Mouse (Mus musculus): ENCODE results near the gene Atl1.

Atl1 gene

DNA sequence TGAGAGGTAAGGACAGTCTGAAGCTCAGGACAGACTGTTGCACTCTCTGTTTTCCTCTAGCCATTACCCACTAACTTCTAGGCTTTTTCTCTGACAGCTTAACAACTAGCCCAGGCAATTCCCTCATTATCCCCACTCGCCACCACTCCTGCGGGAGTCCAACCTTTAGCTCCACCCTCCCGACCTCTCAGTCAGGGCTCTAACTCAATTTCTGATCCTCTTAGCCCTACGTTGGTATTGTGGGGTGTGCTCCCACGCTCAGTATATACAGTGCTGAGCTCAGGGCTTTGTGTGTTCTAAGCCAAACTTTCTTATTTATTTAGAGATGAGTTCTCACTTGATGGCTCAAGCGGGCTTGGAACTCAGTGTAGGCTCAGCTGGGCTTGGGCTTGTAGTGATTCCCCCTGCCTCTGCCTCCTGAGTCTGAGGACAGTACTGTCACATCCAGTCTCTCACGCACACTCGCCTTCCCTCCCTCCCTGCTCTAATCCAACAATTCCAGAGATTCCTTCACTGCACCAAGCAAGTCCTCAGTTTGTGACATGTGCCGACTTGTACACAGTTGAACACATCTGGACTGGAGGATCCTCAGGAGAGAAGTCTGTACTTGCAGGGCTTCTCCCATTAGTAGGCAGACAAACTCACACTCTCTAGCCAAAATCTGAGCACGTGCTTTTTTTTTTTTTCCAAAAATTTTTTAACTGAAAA is 11.1 kb upstream of the Atl1 start:
- DNase-seq (ENCODE audit: extremely low read depth, insufficient read length, low spot score) = no peak

DNA sequence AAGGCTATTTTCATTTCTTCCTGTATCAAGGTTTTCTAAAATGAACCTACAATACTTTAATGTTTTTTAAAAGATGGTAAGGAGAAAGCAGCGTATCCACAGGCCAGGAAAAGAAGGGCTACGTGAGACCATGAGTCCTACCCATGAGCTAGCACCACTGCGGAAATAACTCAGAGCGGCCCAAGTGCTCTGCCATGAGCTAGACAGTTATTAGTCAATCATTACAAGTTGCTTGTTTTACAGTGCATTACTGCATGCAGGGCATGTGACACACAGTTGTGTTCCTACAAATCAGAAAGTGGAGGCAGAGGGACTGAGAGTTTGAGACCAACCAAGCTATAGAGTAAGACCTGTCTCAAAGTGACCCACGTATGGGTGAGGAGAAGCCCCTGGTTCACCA is 8.4 kb upstream of the Atl1 start:
- DNase-seq (ENCODE audit: extremely low read depth, insufficient read length, low spot score) = no peak

DNA sequence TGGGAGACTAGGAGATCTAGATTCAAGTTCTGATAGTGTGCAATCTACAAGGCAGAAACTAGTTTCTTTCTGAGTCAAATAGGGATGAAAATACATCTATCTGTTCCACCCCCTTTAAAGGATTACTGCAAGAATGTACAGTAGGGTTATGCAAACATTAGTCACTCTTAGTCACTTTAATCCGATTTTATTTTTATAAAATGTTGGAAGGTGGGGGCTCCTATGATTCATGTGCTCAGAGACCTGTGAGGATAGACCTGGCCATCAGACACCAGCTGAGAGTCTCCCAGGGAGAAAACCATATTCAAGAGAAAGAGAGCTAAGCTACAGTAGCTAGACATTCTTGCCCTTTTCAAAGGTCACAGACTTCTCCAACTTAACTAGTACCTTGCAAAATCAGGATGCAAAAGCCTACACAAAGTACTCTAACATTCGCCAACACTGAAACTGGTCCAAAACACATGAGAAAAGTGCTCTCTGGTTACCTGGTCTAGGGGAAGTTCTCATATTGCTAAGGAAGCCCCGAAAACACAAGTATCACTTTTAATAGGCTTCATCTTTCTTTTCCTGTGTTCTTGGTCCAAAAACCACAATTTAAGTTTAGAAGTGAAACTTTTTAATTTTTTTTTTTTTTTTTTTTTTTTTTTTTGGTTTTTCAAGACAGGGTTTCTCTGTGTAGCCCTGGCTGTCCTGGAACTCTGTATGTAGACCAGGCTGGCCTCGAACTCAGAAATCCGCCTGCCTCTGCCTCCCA is 7.1 kb upstream of the Atl1 start:
- peak; percentile 43 for DNase-seq (ENCODE audit: extremely low read depth, insufficient read length, low spot score)

DNA sequence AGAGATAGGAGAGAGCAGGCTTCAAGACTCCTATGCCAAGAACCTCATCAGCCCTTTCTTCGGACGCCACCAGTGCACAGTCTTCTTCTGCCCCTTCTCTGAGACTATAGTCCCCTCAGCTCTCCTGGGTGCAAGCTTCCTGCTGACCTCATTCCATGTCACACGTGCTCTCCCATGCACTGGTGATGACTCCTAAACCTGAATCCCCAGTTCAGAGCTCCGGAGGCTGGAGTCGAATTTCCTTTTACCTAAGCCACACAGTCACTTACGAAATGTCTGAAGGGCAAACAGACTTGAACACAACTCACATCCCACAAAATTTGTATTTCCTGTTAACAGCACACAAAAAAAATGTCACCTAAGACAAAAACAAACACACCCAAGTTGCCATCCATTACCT is 4.6 kb upstream of the Atl1 start:
- DNase-seq (ENCODE audit: extremely low read depth, insufficient read length, low spot score) = no peak

GRCm38 (mm10) chr12:69888345-69888744 is 4.1 kb upstream of the Atl1 start:
- no peak for DNase-seq (ENCODE audit: extremely low read depth, insufficient read length, low spot score)

DNA sequence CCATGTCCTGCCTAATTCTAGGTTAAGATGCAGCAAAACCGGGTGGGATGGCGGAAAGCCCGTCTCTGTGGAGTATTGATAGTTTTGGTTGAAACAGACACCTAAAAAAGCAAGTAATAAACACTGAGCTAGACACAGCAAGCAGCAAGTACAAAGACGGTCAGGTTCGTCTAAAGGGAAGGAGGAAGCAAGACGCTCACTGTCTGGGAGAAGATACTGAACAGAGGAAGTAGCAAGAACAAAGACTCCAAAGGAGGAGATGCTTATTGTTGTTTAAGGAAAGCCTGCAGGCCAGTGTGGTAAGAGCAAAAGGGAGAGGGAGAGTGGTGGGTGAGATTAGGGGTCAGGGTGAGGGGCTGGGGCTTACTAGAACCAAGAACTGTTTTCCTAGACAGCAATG is 2.4 kb upstream of the Atl1 start:
- DNase-seq (ENCODE audit: extremely low read depth, insufficient read length, low spot score) = no peak

DNA sequence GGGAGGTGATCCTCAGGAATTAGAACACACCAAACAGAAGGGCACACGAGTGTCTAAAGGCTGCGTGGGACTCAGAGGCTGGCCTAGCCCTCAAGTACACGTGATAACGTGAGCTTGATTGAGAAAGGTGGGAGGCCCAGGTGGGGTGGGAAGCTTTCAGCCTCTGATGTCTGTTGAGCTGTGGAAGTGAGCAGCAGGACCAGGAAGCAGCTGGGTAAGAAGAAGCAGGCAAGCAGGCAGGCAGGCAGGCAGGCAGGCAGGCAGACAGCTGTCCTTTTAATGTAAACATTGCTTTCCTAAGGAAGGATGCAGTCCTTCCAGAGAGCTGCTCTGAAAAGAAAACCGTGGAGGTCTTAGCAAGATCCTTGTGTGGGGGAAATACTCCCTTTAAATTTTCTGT is 1.9 kb upstream of the Atl1 start:
- DNase-seq (ENCODE audit: extremely low read depth, insufficient read length, low spot score) = no peak

DNA sequence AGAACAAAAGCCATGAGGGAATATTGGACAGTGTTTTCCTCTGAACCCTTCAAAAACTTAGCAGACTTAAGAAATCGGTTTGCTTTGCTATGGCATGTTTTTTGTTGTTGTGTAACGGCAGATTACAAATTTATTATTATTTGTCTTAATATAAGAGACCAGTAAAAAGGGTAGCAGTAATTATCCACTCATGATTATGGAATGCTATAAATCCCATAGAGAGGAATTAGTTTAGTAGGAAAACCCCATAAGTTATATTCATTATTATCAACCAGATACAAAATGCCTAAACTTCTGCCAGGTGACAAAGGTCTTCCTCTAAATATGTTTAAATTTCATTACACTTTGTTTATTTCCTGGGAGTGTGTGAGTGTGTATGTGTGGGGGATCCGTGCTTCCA is 693 bp upstream of the Atl1 start:
- DNase-seq (ENCODE audit: extremely low read depth, insufficient read length, low spot score) = no peak

DNA sequence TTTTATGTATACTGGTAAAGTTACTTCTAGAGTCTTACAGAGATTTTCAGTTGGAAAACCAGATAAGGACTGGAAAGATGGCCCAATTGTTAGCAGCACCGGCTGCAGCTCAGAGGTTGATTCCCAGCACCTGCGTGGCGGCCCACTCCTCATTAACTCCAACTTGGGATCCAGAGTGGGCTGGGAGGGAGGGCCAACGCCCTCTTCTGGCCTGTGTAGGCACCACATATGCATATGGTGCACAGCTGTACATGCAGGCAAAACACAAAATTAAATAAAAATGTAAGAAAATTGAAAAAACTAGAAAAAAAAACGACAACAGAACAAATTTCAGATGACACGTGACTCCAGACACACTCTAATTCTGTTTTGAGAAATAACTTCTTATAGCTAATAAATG is 1.5 kb downstream of the Atl1 start:
- DNase-seq (ENCODE audit: extremely low read depth, insufficient read length, low spot score) = peak; percentile 26

DNA sequence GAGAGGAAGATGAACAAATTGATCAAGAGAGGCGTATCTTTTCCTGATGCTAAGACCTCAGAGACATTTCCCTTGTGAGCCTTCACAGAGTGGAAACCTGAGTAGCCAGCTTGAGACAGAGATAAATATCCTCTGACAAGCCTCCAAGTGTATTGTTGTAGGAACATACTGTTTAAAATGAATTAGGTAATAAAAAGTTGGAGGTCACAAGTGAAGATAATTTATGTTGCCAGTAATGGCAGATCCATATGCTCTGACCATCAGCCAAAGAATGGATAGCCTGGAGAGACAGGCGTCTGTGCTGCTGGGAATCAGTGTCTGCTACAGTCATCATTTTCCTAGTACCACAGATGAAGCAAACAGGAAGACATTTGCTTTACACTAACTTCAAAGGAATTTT is 2.6 kb downstream of the Atl1 start:
- DNase-seq (ENCODE audit: extremely low read depth, insufficient read length, low spot score) = no peak

- no peak for DNase-seq (ENCODE audit: extremely low read depth, insufficient read length, low spot score)
Observed at GRCm38 (mm10) chr12:69898119-69898518, 5.7 kb downstream of the Atl1 start.

- no peak for DNase-seq (ENCODE audit: extremely low read depth, insufficient read length, low spot score)
Observed at GRCm38 (mm10) chr12:69904991-69905390, 12.6 kb downstream of the Atl1 start.

GRCm38 (mm10) chr12:69907667-69908510 is 15.5 kb downstream of the Atl1 start:
- no peak for DNase-seq (ENCODE audit: extremely low read depth, insufficient read length, low spot score)

- DNase-seq (ENCODE audit: extremely low read depth, insufficient read length, low spot score) = no peak
Observed at GRCm38 (mm10) chr12:69908511-69908900, 16.1 kb downstream of the Atl1 start.

- DNase-seq (ENCODE audit: extremely low read depth, insufficient read length, low spot score) = no peak
Observed at GRCm38 (mm10) chr12:69911906-69912305, 19.5 kb downstream of the Atl1 start.

- no peak for DNase-seq (ENCODE audit: extremely low read depth, insufficient read length, low spot score)
Observed at GRCm38 (mm10) chr12:69912737-69913136, 20.3 kb downstream of the Atl1 start.

- DNase-seq (ENCODE audit: extremely low read depth, insufficient read length, low spot score) = no peak
Observed at GRCm38 (mm10) chr12:69917870-69918269, 25.5 kb downstream of the Atl1 start.

GRCm38 (mm10) chr12:69922099-69922498 is 29.7 kb downstream of the Atl1 start:
- DNase-seq (ENCODE audit: extremely low read depth, insufficient read length, low spot score) = no peak

DNA sequence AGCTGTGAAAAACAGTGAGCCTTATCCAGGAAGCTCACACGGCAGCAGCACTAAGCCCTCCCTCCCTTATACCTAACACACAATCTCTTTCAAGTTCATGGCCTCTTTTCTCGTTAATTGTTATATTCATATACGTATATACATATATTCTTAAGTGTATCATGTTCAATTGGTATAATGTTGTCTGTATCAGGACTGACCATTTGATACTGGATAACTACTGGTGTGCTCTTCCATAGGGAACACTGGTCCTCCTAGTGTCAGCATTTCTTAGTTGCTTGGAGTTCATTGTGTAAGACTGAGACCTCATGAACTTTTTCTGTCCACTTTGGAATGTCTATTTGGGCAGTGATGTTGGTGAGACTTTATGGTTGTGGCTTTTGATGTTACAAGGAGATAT is 30.7 kb downstream of the Atl1 start:
- DNase-seq (ENCODE audit: extremely low read depth, insufficient read length, low spot score) = no peak

DNA sequence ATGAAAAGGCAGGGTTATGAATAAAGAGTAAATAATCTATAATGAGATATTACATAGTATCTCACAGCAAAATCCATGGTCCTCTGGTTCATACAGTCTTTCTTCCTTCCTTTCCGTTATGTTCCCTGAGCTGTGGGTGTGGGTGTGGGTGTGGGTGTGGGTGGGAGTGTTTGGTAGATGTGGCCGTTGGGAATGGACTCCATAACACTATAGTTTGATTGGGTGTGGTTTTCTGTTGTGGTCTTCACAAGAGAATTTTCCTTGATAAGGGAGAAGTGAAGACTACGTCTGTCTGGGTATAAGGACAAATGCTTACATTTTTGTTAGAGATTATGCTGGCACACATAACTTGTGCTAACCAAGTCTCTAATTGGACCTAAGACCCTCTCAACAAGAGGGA is 31.2 kb downstream of the Atl1 start:
- DNase-seq (ENCODE audit: extremely low read depth, insufficient read length, low spot score) = no peak

GRCm38 (mm10) chr12:69924012-69924411 is 31.6 kb downstream of the Atl1 start:
- no peak for DNase-seq (ENCODE audit: extremely low read depth, insufficient read length, low spot score)

- no peak for DNase-seq (ENCODE audit: extremely low read depth, insufficient read length, low spot score)
Observed at GRCm38 (mm10) chr12:69926716-69927115, 34.3 kb downstream of the Atl1 start.
